Mouse (Mus musculus) naive thymus-derived CD4-positive, alpha-beta T cell, adult 5 months (primary cell): Measurements from ENCODE around the gene Gm21828. TPM values are rescaled to one million over a fixed set of nuclear protein-coding genes. Genes with fewer than 3 reads are reported as not detected.

Experiments used
- polyA plus RNA-seq: library from polyadenylated mRNA; unstranded; fragments of 100-300 nt; shearing (Covaris generic); gene quantifications from one replicate; pipeline ENCODE4 v1.2.1, GENCODE M21; 2017

Gm21828 gene
- not detected for polyA plus RNA-seq

DNA sequence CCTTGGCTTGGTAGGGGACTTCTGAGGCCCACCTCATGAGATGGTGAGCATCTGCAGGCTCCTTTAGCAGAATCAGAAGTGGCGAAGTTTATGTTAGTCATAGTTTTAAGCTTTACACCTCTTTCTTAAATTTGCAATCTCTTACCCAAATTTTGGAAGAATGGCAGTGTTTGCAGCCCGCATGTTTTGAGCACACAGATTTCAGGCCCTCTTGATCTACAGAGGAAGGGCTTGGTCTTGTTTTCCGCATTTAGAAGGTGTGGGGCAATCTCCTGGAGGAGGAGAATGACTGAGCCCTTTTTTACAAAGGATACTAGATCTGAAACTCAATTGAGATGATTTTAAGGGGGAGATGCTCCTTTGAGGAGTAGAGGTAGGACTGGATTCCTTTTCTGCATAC is at the start of gene Gm21828:
Gene Gm21828 (minus strand): TSS at position 101 of the 400 bp plus-strand sequence.

DNA sequence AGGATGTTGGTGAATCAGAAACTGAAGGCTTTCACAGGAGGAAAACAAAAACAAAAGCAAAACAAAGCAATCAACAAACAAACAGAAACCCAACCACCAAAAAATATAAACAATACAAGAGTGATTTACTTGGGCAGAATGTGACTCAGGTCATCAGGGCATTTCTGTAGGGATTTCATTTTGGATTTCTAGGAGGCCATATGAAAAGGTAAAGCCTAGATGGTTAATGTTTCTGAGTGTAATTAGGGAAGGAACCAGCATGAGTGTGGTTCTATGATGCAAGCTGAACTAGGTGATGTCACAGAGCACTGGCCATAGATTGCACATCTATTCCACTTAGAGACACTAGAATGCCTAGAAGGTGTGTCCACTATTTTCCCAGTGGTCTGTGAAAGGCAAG is 28.4 kb upstream of the Gm21828 start, which contains the start of the genes Gm21440 and Gm21454:
Gene Gm21440 (plus strand): TSS at position 301 of the 400 bp plus-strand sequence.
Gene Gm21454 (plus strand): TSS at position 352 of the 400 bp plus-strand sequence.

Other genes starting within 250 kb of the Gm21828 start
- not detected for gene Gm20807, start 181.0 kb downstream of the Gm21828 start, polyA plus RNA-seq
- not detected for gene Gm21891, start 90.4 kb downstream of the Gm21828 start, polyA plus RNA-seq
- gene Gm21425, start 62.0 kb downstream of the Gm21828 start, polyA plus RNA-seq = not detected
- not detected for gene Gm21440, start 28.5 kb upstream of the Gm21828 start, polyA plus RNA-seq
- gene Gm21454, start 28.5 kb upstream of the Gm21828 start, polyA plus RNA-seq = not detected
- gene Gm21725, start 125.1 kb upstream of the Gm21828 start, polyA plus RNA-seq = not detected
- not detected for gene Gm21866, start 241.7 kb upstream of the Gm21828 start, polyA plus RNA-seq